Mouse (Mus musculus) ES-E14 (cell line): Measurements from ENCODE around the gene 4930402H24Rik.

ENCODE experiments used
- CHD2 ChIP-seq: IDR thresholded peaks from 2 replicates; pipeline ENCODE4 v1.6.1; 2014; ENCODE audit warnings: mild to moderate bottlenecking, low read depth, low read length, inconsistent platforms
- HCFC1 ChIP-seq: IDR thresholded peaks from 2 replicates; pipeline ENCODE4 v1.6.1; 2012; ENCODE audit warnings: low read length, inconsistent platforms, borderline replicate concordance; ENCODE audit not compliant: insufficient read depth
- MAFK ChIP-seq: IDR thresholded peaks from 2 replicates; pipeline ENCODE4 v1.6.1; 2014; ENCODE audit warnings: mild to moderate bottlenecking, low read depth, low read length, inconsistent platforms; ENCODE audit not compliant: insufficient read depth
- ZC3H11A ChIP-seq: IDR thresholded peaks from 2 replicates; pipeline ENCODE4 v1.6.1; 2012; ENCODE audit warnings: low read depth, mild to moderate bottlenecking, inconsistent platforms, low read length, borderline replicate concordance
- ZNF384 ChIP-seq: IDR thresholded peaks from 2 replicates; pipeline ENCODE4 v1.6.1; 2012; ENCODE audit warnings: low read depth, low read length, inconsistent platforms

- TF ChIP-seq MAFK (no peak), ZNF384 (no peak), HCFC1 (no peak), CHD2 (no peak), ZC3H11A (no peak)
Observed at GRCm38 (mm10) chr2:130784939-130785338, 121.3 kb downstream of the 4930402H24Rik start.
